Mouse (Mus musculus): ENCODE measurements around the gene Hddc2.

- no peak for TF ChIP-seq POLR2A (IDR thresholded peaks at IDR 0.05; ENCODE audit: control insufficient read depth, extremely low read depth, insufficient read depth, low read length, poor library complexity)
- TF ChIP-seq CTCF (IDR thresholded peaks at IDR 0.05; ENCODE audit: borderline replicate concordance, control insufficient read depth, extremely low read depth, insufficient read depth, low read length, poor library complexity) = no peak
Observed at GRCm38 (mm10) chr10:31359749-31360148, 46.6 kb downstream of the Hddc2 start.
